Mouse (Mus musculus) bone marrow, adult 2 months (tissue): Measurements from ENCODE around the gene Klhl11. TPM values are rescaled to one million over a fixed set of nuclear protein-coding genes. Genes with fewer than 3 reads are reported as not detected.

Source experiments
- H3K27ac ChIP-seq: fragments of 200-500 bp; 2 replicates; pipeline ENCODE4 v1.5.1; 2012; ENCODE audit warnings: low read depth, mild to moderate bottlenecking, control low read depth, inconsistent platforms, low read length; ENCODE audit not compliant: control insufficient read depth, poor library complexity, insufficient read depth
- H3K4me1 ChIP-seq: fragments of 200-500 bp; 2 replicates; pipeline ENCODE4 v1.6.1; 2011; ENCODE audit warnings: low read length; ENCODE audit not compliant: control insufficient read depth, insufficient read depth
- H3K4me3 ChIP-seq: fragments of 200-500 bp; replicated peaks from 2 replicates; pipeline ENCODE3; 2011; ENCODE audit warnings: mild to moderate bottlenecking, low read depth, low read length, control low read depth; ENCODE audit not compliant: control insufficient read depth
- CTCF ChIP-seq: fragments of 200-500 bp; IDR thresholded peaks from 2 replicates; pipeline ENCODE4 v1.5.1; 2011; ENCODE audit warnings: low read length, control low read depth; ENCODE audit not compliant: control insufficient read depth, insufficient read depth
- POLR2A ChIP-seq: fragments of 200-500 bp; IDR thresholded peaks from 2 replicates; pipeline ENCODE4 v1.6.1; 2011; ENCODE audit warnings: low read depth, mild to moderate bottlenecking, control low read depth, low read length, borderline replicate concordance; ENCODE audit not compliant: control insufficient read depth
- WGBS: fragments of 180-500 bp; shearing (Covaris S2); methylation state at CpG from one replicate; pipeline ENCODE4 v1.1.7; 2018; 5-methylcytosine and 5-hydroxymethylcytosine counted together
- polyA plus RNA-seq: library from polyadenylated mRNA; stranded (reverse); fragments of >200 nt; gene quantifications from 2 replicates; pipeline ENCODE4 v1.2.4, GENCODE M21; 2011; ENCODE audit warnings: low replicate concordance; ENCODE audit not compliant: missing spikeins, insufficient read depth, insufficient read length

Klhl11 gene
- polyA plus RNA-seq, 1 experiment, result 2.7 TPM

DNA sequence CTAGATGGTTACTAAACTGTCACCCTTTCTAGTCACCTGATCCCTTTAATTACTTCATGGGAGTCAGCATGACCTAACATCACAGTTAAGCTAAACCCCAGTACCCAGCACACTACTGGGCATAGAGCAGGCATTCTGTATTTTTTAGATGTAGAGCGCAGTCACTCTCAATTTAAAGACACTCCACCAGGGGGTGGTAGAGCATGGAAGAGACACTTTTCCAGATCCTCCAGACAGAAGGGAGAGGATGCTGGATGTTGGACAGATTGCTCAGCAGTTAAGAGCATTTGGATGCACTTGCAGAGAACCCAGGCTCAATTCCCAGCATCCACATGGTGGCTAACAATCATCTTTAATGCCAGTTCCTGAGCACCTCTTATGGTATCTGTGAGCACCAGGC, 39.8 kb upstream of the Klhl11 start:
- 86% methylated on average over 1 of the region's 1 CpGs for WGBS
- no peaks in the 10 kb centered on the region for H3K4me1 ChIP-seq
- no peak overlapping the region for H3K27ac ChIP-seq
- no peak overlapping the region for H3K4me3 ChIP-seq
- TF ChIP-seq CTCF, result no peak
- no peak for TF ChIP-seq POLR2A

DNA sequence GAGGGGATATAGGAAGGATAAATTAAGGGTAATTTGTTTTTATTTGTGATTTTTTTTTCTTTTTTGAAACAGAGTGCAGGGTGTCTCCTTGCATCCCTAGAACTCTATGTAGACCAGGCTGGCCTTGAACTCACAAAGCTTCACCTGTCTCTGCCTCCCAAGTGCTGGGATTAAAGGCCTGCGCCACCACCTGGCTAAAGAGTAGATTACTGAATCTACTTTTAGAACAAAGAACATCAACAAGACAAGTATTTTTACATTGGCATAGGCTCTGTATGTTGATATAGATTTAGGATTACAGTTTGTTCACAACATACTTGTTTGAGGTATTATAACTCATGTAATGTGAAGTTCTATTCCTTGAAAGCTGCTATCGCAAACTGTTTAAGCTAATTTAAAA, 38.0 kb upstream of the Klhl11 start:
- 94% methylated on average over 2 of the region's 2 CpGs for WGBS
- Histone ChIP-seq H3K4me3 (no peak overlapping the region), H3K4me1 (no peaks in the 10 kb centered on the region), H3K27ac (no peak overlapping the region)
- TF ChIP-seq POLR2A (no peak), CTCF (no peak)

- peaks cover 3% of the 10 kb centered on the region; the same call in 1 of the 2 replicates for H3K4me1 ChIP-seq
- H3K4me3 ChIP-seq, result no peak overlapping the region
- WGBS, result 93% methylated on average over 8 of the region's 8 CpGs
- no peak overlapping the region for H3K27ac ChIP-seq
- TF ChIP-seq POLR2A (no peak), CTCF (no peak)
These were observed 33.5 kb upstream of the Klhl11 start for GRCm38 (mm10) chr11:100505997-100506396.

- H3K4me3 ChIP-seq, result no peak overlapping the region
- H3K27ac ChIP-seq, result no peak overlapping the region
- 78% methylated on average over 12 of the region's 12 CpGs for WGBS
- peaks cover 3% of the 10 kb centered on the region; the same call in 1 of the 2 replicates for H3K4me1 ChIP-seq
- TF ChIP-seq CTCF (no peak), POLR2A (no peak)
These were observed 32.6 kb upstream of the Klhl11 start for GRCm38 (mm10) chr11:100504990-100505660.

- H3K4me1 ChIP-seq, result peaks cover 3% of the 10 kb centered on the region; the same call in 1 of the 2 replicates
- 64% methylated on average over 6 of the region's 6 CpGs for WGBS
- TF ChIP-seq CTCF (no peak), POLR2A (no peak)
- H3K4me3 ChIP-seq, result no peak overlapping the region
- no peak overlapping the region for H3K27ac ChIP-seq
These were observed 28.8 kb upstream of the Klhl11 start for GRCm38 (mm10) chr11:100501321-100501720.

DNA sequence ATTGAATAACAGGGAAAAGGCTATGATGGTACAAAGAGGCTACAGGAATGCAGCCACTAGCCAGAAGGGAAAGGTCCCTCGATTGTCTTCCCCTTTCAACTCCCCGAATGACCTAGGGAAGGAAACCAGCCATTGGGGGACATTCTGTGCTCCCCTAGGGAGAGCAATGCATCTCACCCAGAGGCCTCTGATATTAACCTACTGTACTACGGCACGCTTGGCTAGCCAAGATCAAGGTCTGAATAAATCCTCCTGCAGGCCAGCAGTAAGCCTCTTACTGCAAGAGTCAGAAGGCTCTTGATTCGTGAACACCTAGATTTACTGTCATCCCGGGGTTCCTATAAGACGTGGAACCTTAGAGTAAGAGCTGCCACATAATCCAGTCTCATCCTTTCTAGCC, 28.1 kb upstream of the Klhl11 start:
- TF ChIP-seq CTCF, result no peak
- no peak for TF ChIP-seq POLR2A
- H3K4me1 ChIP-seq, result peaks cover 3% of the 10 kb centered on the region; the same call in 1 of the 2 replicates
- H3K27ac ChIP-seq, result no peak overlapping the region
- WGBS, result 81% methylated on average over 7 of the region's 7 CpGs
- H3K4me3 ChIP-seq, result no peak overlapping the region

DNA sequence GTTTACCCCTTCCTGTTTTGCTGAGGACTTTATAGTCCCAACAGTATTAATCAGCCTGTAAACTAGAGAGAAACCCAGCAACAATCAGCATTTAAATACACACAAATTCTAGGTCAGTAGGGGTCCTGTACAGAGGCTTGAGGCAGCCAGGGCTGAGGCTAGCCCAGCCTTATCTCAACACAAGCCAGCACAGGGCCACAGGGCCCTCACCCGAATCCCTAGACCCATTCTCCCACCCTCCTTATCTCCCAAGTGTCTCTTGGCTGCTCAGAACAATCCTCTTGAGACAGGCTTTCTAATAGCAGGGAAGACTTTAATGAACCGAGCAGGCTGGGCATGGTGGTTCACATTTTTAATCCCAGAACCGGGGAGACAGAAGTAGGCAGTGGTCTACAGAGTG, 27.7 kb upstream of the Klhl11 start:
- no peak overlapping the region for H3K27ac ChIP-seq
- WGBS, result 71% methylated on average over 3 of the region's 3 CpGs
- H3K4me3 ChIP-seq, result no peak overlapping the region
- peaks cover 1% of the 10 kb centered on the region; the same call in 1 of the 2 replicates for H3K4me1 ChIP-seq
- TF ChIP-seq POLR2A, result no peak
- TF ChIP-seq CTCF, result no peak

DNA sequence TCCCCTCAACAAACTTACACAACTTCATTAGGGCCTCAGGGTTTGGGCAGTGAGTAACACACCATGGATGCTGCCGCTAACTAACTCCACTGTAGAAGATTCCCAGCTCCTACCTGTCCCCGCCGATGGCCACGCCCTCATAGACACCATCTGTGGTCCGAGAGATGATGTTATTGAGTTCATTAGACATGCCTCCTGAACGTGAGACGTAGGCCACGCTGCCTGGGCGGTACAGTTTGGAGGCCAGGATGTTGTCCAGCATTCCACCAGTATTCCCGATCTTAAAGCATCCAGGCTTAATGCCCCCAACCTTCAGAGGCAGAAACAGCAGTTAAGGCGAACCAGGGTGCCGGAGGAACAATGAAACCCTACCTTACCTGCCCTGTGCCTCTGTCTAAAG, 21.2 kb upstream of the Klhl11 start:
- 90% methylated on average over 12 of the region's 12 CpGs for WGBS
- H3K4me1 ChIP-seq, result no peaks in the 10 kb centered on the region
- no peak overlapping the region for H3K4me3 ChIP-seq
- H3K27ac ChIP-seq, result no peak overlapping the region
- TF ChIP-seq CTCF (no peak), POLR2A (no peak)
